Mouse (Mus musculus) lung, postnatal 4 days (tissue): ENCODE data around the gene Mroh2b.

Experiments used
- DNase-seq, 2 experiments: peaks; one replicate each; pipeline ENCODE4 v3.0.0; 2021

Gene Mroh2b

GRCm38 (mm10) chr15:4898437-4898836 is at the start of gene Mroh2b:
Gene Mroh2b (plus strand): TSS chr15:4898737.
- no peak for DNase-seq

- DNase-seq, result no peak
Observed at GRCm38 (mm10) chr15:4850015-4850414, 48.5 kb upstream of the Mroh2b start.

- no peak for DNase-seq
Observed at GRCm38 (mm10) chr15:4894962-4895361, 3.6 kb upstream of the Mroh2b start.

- no peak for DNase-seq
Observed at GRCm38 (mm10) chr15:4934731-4935130, 36.2 kb downstream of the Mroh2b start.

- no peak for DNase-seq
Observed at GRCm38 (mm10) chr15:4973355-4973754, 74.8 kb downstream of the Mroh2b start.

- DNase-seq, result no peak
Observed at GRCm38 (mm10) chr15:5002903-5003302, 104.4 kb downstream of the Mroh2b start.

- DNase-seq, result no peak
Observed at GRCm38 (mm10) chr15:5003503-5004196, 105.1 kb downstream of the Mroh2b start.

GRCm38 (mm10) chr15:5009644-5010107 is 111.1 kb downstream of the Mroh2b start:
- no peak for DNase-seq
